Mouse (Mus musculus): ENCODE measurements around the gene Npas2. TPM values are rescaled to one million over a fixed set of nuclear protein-coding genes. Genes with fewer than 3 reads are reported as not detected.

Npas2 gene
- total RNA-seq, 2 experiments from 2014 or later = 19.8 to 21.3 TPM

DNA sequence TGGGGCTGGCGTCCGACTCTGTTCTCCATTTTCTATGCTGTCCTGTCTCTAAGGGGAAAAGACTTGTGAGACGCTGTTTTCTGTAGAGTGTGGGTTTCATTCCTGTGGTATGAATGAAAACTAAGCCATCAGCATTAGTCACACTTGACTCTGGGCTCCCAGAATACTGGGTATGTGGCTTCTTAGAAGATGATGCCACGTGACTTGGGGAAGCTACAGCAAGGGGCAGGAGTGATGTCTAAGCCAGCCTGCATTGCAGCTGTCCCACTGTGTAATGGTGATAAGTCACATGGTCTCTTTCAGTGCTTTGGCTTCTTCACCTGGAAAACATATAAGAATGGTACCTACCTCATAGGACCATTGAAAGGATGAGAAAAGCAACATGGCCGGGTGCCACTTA is 88.4 kb downstream of the Npas2 start:
- no peak for DNase-seq (ENCODE audit: low spot score in 2 of 2)

DNA sequence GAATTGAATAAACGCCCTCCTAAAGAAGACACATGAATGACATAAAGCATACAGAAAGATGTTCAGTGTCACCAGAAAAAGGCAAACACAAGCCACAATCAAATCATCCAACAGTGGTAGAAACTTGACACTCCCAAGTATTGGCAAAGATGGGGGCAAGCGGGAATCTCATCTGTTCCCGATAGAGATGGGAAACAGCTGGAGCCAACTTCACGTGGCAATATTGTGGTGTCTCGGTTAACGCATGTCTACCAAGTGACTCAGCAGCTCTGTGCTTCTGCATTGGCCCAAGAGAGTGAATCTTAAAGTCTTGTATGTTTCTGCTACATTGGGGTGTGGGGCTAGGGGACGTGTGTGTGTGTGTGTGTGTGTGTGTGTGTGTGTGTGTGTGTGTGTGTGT is 89.8 kb downstream of the Npas2 start:
- DNase-seq (ENCODE audit: low spot score in 2 of 2) = no peak

DNA sequence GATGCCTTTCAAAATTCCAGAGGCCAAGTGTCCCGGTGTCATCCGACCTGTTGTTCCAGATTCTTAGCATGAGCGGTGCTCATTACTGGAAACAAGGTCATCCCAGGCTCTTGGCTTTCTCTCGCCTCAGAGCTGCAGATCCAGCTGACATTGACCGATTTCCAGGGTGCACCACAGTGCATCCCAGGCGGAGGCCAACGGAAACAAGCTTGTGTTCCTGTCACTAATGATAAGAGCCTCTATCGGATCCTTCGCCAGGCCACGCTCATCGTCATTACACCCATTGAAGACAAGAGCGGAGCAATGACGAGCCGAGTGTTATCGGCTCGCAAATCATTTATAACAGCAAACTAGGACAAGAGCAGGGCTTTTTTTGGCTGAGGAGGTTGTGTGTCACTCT is 91.3 kb downstream of the Npas2 start:
- no peak for DNase-seq (ENCODE audit: low spot score in 2 of 2)

DNA sequence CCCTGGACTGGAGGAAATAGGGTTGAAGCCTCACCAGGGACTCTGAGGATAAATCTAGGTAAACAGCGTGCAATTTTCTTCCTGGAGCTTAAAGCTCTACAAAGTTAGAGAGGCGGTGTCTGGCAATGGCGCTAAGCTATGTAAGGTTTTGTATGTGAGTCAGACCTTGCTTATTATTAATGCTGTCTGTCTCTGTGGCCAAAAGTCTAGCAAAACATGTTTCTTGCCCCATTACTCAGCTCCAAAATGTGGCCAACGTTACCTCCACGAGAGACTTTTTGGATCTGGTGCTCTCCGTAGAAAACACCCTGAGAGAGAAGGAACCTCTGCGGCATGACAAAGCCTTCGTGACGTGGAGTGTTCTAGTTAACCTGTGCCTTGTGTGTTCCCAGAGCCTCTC is 93.5 kb downstream of the Npas2 start:
- no peak for DNase-seq (ENCODE audit: low spot score in 2 of 2)

DNA sequence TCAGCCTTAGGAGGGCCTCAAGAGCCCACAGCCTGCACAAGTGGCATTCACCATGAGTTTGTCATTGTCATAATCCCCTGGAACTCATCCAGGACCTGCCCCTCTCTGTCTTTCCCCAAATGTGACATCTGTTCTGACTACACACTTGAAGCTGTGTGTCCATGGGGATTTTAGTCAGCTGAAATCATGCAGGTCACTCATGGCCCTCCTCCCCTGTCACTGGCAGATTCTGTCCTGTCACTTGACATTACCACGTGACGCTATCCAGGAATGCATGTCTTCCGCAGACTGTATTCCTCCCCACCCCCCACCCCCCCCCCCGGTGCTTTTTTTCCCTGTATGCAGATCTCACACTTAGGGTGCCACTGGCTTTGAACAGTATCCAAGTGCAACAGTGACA is 94.3 kb downstream of the Npas2 start:
- no peak for DNase-seq (ENCODE audit: low spot score in 2 of 2)

DNA sequence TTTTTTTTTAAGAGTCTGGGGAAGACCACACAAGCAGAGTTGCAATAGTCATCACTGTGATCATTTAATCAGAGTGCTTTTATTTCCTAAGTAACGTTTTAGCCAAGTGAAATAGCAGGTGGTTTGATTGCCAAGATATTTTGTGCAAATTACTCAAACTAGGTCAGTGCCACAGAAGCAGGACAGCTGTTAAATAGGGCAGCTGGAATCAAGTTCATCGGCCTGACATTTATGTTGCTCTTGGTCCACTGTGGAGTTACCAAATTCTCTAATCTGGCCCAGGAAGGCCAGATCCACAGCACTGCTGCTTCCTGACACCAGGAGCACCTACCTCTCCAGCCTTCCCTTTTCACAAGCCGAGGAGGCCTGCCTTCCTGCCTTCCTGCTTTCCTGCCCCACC is 94.9 kb downstream of the Npas2 start:
- DNase-seq (ENCODE audit: low spot score in 2 of 2) = no peak

DNA sequence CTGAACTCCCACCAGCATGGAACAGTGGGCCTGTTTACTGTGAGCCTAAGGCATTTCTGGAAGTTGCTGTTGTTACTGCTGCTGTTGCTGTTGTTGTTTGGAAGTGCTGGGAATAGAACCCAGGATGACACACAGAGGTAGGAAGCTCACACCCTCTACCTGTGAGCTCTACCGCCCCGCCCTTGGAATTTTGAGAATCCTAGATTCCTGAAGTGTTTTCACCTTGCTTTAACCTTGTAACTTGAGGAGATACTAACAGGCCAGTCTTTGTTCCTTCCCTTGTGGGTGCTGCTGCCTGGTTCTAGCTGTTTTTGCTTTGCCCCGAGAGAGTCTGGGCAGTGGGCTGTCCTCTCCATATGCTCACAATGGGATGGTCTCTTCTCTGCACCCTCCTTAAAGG is 98.5 kb downstream of the Npas2 start:
- no peak for DNase-seq (ENCODE audit: low spot score in 2 of 2)

DNA sequence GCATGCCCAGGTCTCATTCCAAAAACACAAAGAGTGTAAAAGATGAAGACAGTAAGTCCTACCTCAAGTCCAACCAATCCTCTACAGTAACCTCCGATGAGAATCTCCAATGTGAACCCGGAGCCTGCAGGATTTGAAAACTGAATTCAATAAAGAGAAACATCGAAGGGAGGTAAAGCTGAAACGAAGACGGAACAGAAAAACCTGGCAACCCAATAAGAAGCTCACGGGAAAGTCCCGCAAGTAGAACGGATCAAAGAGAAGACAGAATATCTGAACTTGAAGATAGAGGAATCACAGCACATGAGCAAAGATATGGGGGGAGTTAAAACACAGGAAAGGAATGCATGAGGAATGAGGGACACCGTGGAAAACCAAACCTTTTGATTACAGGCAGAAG is 104.8 kb downstream of the Npas2 start:
- no peak for DNase-seq (ENCODE audit: low spot score in 2 of 2)

DNA sequence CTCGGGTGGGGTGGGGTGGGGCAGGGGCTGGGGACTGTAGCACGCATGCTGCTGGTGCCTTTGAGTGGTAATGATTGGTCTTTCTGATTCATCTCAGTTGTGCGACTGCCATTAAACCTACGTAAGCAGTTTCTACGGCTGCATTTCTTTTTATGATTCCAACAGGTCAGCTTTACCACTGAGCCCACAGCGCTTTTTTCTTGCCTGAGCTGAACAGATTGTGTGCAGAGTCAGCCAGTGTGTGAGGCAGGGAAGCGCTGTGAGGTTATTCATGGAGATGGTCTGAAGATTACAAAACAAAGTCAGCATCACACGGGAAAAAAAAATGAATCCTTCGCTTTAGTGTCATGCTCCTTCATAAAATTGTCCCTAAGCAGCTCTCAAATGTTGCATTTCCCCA is 106.7 kb downstream of the Npas2 start:
- DNase-seq (ENCODE audit: low spot score in 2 of 2) = no peak

DNA sequence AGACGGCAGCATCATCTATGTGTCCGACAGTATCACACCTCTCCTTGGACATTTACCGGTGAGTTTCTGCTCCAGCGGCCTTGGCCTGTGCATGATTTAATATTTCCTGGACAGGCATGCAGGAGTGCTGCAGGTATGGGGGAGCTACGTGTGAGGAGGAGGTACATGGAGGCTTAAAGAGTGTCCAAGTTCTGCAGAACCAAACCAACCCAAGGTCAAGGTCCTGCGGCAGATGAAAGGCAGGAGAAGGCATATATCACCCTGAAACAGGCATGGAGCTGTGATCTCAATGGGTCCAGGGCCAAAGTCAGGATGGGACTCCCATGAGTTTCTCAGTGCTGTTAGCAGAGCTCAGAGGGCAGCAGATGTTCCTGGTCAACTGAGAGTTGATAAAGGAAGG is 107.1 kb downstream of the Npas2 start:
- no peak for DNase-seq (ENCODE audit: low spot score in 2 of 2)

DNA sequence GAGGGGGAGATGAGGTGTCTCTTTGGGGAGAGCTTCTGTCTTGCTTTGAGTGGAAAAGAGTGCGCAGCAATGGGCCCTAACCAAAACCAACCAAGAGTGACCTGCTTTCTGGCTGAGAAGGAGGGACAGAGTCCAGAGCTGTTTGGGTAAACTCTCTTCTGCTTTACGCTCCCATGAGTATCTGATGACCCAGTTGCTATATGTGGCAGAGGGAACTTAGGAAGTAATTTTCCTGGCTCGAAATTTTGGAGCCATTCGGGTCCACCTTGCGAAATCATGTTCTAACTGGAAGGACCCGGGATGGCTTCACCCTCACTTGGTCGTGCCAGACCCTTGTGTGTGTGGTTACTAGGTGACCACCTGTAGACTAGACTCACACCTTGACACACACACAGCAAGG is 108.7 kb downstream of the Npas2 start:
- no peak for DNase-seq (ENCODE audit: low spot score in 2 of 2)

DNA sequence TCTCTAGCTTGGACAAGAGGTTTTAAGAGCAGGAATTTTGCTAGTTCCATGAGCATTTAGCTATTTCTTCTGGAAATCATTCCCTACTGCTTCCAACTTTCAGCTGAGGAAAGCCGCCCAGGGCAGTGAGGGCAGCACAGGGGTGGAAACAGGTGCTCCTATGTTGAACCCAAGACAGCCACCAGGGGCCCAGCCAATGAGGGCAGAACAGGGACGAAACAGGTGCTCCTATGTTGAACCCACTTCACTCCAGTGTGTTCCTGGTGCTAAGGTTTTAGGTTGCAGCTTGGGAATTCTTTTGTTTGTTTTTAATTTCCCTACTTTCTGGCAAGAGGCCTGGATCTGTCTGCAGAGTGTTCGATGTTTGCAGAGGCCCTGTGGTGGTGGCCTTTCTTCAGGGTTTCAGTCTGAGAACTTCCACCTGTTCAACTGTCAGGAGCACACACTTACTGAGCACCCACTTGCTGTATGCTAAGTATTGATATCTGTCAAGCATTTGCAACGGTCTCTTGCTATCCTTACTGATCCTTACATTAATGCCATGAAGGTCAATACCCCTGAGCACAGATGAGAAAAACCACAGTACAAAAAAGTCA is 109.6 kb downstream of the Npas2 start:
- DNase-seq (ENCODE audit: low spot score in 2 of 2) = no peak

DNA sequence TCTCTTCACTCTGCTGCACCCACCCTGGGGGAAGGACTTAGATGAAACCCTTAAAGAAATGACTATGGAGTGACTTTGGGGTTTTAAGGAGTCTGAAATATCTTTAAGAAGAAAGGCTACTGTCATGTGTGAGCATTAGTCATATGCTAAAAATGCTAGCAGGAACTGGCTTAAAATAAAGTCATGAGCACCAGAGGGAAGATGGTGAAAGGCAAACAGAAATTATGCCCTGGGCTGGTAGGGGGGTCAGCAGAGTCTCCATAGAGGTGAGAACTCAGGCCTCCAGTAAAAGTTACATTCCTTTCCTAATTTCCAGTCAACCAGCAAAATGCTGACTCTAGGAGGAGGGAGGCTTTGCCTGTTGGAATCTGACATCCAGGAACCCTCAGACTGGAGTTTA is 113.8 kb downstream of the Npas2 start:
- DNase-seq (ENCODE audit: low spot score in 2 of 2) = no peak

DNA sequence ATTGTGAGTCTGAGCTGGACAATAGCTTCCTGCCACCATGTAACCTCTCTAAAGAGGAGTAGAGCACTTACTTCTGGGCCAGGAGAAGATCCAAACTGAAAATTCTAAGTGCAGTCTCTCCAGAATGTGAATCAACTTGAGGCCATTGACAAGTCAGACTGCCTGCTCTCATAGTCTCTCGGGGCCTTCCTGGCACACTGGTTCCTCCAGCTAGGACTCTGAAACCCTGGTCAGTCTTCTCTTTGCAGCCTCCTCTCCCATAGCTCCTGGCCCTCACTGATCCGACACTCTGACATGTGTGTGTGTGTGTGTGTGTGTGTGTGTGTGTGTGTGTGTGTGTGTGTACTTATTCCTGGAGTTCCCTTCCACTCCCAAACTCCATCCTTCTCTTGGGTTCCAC is 114.4 kb downstream of the Npas2 start:
- no peak for DNase-seq (ENCODE audit: low spot score in 2 of 2)

DNA sequence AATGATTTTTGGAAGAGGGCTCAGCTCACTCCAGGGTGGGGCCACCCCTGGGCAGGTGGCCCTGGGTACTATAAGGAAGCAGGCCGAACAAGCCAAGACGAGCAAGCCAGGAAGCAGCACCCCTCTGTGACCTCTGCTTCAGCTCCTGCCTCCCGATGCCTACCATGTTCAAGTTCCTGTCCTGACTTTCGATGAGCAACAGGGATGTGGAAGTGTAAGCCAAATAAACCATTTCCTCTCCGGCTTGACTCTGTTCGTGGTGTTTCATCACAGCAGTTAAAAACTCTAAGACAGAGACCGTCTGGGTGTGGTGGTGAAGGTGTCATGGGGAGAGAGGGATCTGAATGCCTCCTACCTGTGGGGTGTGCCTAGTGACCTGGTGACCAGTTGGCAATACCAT is 116.0 kb downstream of the Npas2 start:
- no peak for DNase-seq (ENCODE audit: low spot score in 2 of 2)

DNA sequence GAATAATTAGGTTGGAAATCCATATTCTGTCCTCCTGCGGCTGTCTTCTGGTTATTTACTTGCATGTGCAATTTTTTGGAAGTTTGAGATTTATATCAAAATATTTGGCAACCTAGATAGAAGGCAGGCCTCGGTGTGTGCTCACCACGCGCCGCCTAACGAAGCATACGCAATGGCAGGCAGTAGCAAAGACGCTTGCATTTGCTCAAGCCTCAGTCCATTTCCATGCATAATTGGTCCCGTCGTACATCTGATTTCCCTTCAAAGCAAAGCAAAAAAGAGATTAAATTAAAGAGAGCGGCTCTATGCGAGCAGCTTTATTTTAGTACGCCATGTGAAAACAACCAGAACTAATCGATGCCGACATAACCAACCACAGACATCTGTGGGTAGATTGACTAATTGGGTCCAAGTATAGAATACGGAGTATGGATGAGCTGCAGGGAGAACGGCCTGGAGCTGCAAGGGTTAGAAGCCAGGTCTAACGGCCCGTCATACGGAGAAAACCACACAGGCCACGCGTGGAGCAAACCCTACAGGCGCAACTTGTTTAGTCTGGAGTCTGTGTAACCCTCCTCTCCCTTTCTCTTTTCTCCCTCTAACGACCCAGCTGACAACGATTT is 118.9 kb downstream of the Npas2 start:
- DNase-seq (ENCODE audit: low spot score in 2 of 2) = no peak

DNA sequence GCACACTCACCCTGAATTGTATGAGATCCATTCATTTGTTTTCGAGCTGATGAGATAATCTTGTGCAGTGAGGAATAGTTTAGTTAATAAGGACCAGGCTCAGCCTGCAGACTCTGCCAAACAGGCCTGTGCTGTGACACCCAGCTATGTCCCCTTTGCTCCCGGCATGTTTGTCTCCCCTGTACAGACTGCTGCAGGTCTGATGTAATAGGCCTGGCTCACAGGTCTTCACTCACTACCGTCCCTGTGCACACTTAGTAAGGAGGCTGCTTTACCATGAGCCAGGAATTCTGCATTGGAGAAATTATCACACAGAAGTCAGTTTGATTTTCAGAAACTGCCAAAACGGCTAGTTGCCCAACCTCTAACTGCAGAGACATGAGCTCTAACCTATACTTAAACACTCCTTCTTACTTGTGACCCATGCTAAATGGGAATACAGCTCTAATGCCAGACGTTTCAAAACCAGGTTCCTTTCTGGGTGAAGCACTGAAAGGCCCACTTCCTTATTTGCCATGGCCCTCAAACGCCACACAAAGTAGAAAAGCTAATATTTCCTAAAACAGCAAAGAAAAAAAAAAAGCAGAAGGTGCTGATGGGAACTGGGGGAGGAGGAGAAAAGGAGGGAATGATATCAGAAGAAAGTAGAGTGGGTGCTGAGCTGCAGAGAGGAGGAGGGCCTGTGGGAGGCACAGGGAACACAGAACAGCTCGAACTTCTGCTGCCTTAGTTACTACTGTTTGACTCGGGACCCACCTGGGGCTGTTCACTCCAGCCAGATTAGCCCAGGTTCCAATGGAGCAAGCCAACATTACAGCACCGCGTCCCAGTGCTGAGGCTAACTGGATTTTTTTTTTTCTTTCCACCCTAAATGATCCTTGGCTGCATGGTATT is 120.1 kb downstream of the Npas2 start:
- DNase-seq (ENCODE audit: low spot score in 2 of 2) = no peak

DNA sequence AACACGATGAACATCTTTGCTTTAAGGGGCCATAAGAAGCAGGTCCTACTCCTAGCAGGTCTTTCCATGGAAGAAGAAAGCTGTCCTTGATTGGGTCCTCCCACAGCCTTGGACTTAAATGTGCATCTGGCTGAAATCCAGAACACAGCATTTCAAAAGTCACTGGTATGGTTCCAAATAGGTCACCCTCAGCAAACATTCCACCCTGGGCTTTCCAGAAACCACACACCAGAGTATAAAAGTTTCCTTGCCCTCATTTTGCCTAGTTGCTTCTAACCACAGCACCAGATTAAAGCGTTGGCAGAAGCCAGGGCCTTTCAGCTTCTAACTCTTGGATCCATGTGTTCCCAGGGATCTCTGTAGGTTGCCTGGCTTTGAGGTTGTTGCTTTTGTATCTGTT is 124.4 kb downstream of the Npas2 start:
- no peak for DNase-seq (ENCODE audit: low spot score in 2 of 2)

DNA sequence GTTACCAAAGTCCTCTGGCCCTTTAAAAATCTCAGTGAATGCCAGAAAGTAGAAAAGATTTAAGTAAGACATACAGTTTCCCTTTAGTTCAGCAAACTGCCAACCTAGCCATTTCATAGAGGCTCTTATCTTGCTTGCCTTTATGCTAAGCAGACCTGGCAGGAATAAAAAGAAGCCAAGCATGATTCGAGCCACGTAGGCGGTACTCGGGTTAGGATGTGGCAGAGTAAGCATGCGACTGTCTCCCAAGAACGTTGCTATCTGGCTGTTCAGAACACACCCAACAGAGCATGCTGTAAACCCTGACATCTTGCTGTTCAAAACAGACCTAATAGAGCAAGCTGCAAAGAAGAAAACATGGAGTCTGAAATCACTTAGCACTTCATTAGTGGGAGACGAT is 125.3 kb downstream of the Npas2 start:
- no peak for DNase-seq (ENCODE audit: low spot score in 2 of 2)

DNA sequence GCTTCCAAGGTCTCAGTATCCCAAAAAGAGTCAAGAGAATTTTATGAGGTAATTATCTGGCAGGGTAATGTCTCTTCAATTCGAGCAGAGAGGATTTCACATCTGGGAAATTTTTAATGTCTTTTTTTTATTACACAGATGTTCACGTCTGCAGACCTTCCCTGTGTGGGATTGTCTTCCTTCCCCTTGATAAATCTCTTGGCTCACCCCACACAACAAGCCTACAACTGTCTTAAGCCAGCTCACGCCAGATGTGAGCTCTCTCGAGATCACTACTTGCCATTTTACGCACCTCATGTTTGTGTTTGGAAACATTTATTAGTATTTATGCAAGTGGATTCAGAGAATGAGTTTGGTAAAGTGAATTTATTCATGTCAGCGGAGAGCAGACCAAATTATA is 128.4 kb downstream of the Npas2 start:
- no peak for DNase-seq (ENCODE audit: low spot score in 2 of 2)

DNA sequence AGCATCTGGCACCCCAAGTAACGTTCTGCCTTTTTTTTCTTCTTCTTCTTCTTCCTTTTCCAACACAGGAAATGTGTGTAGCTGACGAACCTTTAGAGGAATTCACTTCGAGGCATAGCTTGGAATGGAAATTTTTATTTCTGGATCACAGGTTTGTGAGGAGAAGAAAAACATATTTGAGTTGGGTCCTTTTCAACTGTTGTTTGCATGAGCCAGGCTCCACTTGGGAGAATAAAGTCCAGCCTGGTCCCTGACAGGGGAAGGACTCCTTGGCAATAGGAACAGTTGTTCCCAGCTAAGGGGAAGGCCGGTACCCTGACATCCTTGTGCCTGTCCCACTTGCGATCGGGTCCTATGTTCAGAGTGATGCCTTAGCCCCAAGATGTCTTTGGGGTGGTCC is 131.7 kb downstream of the Npas2 start:
- no peak for DNase-seq (ENCODE audit: low spot score in 2 of 2)

DNA sequence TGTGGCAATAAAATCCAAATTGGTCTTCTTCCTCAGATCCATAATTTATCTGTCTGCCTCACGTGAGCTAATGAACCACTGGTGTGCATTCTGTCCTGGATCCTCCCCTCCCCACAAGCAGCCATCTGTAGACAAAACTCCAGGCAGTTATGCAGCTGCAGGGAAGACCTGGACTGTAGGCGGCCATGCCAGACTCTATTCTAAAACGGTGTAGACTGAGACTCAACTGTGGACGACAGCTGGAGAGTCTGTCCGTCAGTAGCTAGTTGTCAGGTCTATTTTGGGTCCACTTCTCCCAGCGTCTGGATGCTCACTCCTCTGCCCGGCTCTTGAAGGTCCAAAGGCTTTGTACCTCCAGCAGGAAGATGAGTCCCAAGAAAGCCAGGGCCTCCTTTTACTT is 134.0 kb downstream of the Npas2 start:
- no peak for DNase-seq (ENCODE audit: low spot score in 2 of 2)
